Mouse (Mus musculus) heart, embryonic 11.5 days (tissue): ENCODE measurements around the gene Brap. TPM values are rescaled to one million over a fixed set of nuclear protein-coding genes. Genes with fewer than 3 reads are reported as not detected.

ENCODE experiments used
- ATAC-seq: fragments of 200-750 bp; cut with Nextera tagmentation; replicated peaks from 2 replicates; pipeline ENCODE4 v1.8.0; 2017; ENCODE audit warnings: moderate library complexity; ENCODE audit not compliant: insufficient number of reproducible peaks, low FRiP score, low TSS enrichment
- H3K27ac ChIP-seq: fragments of 300-500 bp; sonication (generic); 2 replicates; pipeline ENCODE4 v1.5.1; 2014; ENCODE audit warnings: mild to moderate bottlenecking, low read depth, low read length
- H3K27me3 ChIP-seq: fragments of 300-500 bp; sonication (generic); 2 replicates; pipeline ENCODE4 v1.6.1; 2014; ENCODE audit warnings: mild to moderate bottlenecking, low read length, mixed read lengths; ENCODE audit not compliant: control insufficient read depth, insufficient read depth
- H3K36me3 ChIP-seq: fragments of 300-500 bp; sonication (generic); 2 replicates; pipeline ENCODE4 v1.6.1; 2014; ENCODE audit warnings: mild to moderate bottlenecking, low read length, moderate library complexity, mixed read lengths; ENCODE audit not compliant: control insufficient read depth, insufficient read depth
- H3K4me1 ChIP-seq: fragments of 300-500 bp; sonication (generic); 2 replicates; pipeline ENCODE4 v1.6.1; 2014; ENCODE audit warnings: low read length; ENCODE audit not compliant: control insufficient read depth, insufficient read depth
- H3K4me2 ChIP-seq: fragments of 300-500 bp; sonication (generic); 2 replicates; pipeline ENCODE4 v1.6.1; 2014; ENCODE audit warnings: mild to moderate bottlenecking, moderate library complexity
- H3K4me3 ChIP-seq: fragments of 300-500 bp; sonication (generic); 2 replicates; pipeline ENCODE4 v1.5.1; 2014; ENCODE audit warnings: low read depth, low read length
- H3K9ac ChIP-seq: fragments of 300-500 bp; sonication (generic); 2 replicates; pipeline ENCODE4 v1.6.1; 2014; ENCODE audit warnings: mild to moderate bottlenecking, low read depth, low read length, moderate library complexity
- H3K9me3 ChIP-seq: fragments of 300-500 bp; sonication (generic); replicated peaks from 2 replicates; pipeline ENCODE4 v1.6.1; 2016; ENCODE audit warnings: low read length; ENCODE audit not compliant: control insufficient read depth
- WGBS: fragments of 180-500 bp; shearing (Covaris S2); extraction: QIAGEN DNeasy Blood & Tissue Kit; methylation state at CpG from one replicate; pipeline ENCODE4 v1.1.7; 2014; ENCODE audit not compliant: insufficient replicate concordance; 5-methylcytosine and 5-hydroxymethylcytosine counted together
- polyA plus RNA-seq: library from polyadenylated mRNA; unstranded; fragments of >200 nt; fragmentation: Nextera tagmentation; extraction: Ambion mirVana; gene quantifications from 2 replicates; pipeline ENCODE4 v1.2.1, GENCODE M21; 2014

The Brap gene
- polyA plus RNA-seq, 1 experiment from 2014 or later, result 23.9 TPM

DNA sequence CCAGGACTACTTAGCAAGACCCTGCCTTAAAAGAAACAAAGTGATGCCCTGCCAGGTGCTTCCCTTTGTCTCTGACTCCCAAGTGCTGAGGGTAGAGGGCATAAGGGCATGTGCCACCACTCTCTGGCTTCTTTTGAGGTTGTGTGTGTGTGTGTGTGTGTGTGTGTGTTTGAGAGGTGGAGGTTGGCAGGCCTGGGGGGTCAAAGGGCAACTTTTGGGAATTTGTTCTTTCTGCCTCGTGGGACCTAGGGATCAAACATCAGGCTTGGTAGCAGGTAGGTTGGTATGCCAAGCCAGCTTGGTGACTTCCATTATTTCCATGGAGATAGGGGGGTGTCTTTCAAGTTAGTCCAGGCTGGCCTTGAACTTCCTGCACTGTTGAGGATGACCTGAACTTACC, 43.0 kb downstream of the Brap start:
- ATAC-seq, result no peak
- WGBS, result 64% methylated on average over 1 of the region's 1 CpGs
- no peaks in the 10 kb centered on the region for H3K9me3 ChIP-seq
- no peaks in the 10 kb centered on the region for H3K27me3 ChIP-seq
- peaks cover 17% of the 10 kb centered on the region for H3K4me1 ChIP-seq
- H3K9ac ChIP-seq, result no peak overlapping the region
- H3K4me2 ChIP-seq, result no peak overlapping the region
- no peak overlapping the region for H3K4me3 ChIP-seq
- no peak overlapping the region for H3K27ac ChIP-seq
- no peaks in the 10 kb centered on the region for H3K36me3 ChIP-seq

DNA sequence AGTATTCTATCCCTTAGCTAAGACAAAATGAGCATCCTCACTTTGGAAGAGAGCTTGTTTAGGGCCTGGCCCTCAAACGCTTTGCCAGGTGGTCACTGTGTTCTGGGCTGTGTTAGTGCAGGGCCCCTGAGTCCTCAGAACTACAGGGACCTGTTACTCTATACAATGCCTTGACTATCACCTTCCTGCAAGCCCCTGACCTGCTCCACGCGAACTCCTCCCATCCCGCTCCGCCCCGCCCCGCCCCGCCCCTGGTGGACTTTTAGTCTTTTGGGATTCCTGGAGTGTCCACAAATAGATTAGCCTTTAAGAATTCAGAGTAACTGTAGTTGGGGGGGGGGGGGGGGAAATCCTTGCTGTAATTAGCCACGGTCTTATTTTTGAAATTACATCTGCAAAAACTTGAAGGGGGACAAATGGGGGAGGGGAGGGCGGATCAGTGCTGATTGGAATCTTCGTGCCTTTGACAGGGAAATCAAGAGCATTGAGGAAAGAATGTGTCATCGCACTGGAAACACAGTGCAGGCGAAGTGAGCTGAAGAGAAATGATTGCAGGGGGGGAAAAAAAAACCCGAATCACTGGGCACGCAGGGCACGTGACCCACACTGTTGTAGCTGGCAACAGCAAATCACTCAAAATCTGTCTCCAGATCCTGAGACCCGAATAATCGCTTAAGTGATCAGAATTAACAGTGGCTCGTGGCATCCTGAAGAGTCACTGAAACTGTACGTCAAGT, 44.3 kb downstream of the Brap start:
- H3K9ac ChIP-seq, result peak overlapping the region; percentile 55; the same call in 1 of the 2 replicates
- no peaks in the 10 kb centered on the region for H3K27me3 ChIP-seq
- H3K9me3 ChIP-seq, result no peaks in the 10 kb centered on the region
- no peaks in the 10 kb centered on the region for H3K36me3 ChIP-seq
- WGBS, result 7% methylated on average over 20 of the region's 20 CpGs
- H3K4me1 ChIP-seq, result peaks cover 17% of the 10 kb centered on the region
- ATAC-seq, result peak; percentile 64; the same call in 1 of the 2 replicates
- peak overlapping the region; percentile 63 for H3K4me2 ChIP-seq
- no peak overlapping the region for H3K27ac ChIP-seq
- peak overlapping the region; percentile 31 for H3K4me3 ChIP-seq

DNA sequence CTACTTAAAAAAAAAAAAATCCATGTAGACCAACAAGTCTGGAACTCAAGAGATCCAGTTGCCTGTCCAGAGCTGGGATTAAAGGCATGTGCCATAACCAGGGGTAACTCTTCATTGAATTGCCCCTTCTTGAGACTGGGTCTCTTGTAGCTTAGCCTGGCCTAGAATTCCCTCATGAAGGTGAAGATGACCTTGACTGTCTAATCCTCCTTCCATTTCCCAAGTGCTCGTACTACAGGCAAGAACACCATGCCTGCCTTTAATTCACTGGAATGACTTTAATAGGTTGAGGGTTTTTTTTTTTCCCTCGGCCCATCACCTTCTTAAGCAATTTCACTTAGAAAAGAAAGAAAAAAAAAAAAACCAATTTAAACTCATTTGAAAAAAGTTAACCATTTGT, 50.0 kb downstream of the Brap start:
- Histone ChIP-seq H3K4me1 (peaks cover 12% of the 10 kb centered on the region), H3K27ac (peak overlapping the region; percentile 99; the same call in 1 of the 2 replicates), H3K9me3 (no peaks in the 10 kb centered on the region), H3K4me3 (peak overlapping the region; percentile 99), H3K4me2 (peak overlapping the region; percentile 83), H3K36me3 (no peaks in the 10 kb centered on the region), H3K27me3 (no peaks in the 10 kb centered on the region), H3K9ac (no peak overlapping the region)
- 38% methylated on average over 2 of the region's 2 CpGs for WGBS
- ATAC-seq, result no peak

DNA sequence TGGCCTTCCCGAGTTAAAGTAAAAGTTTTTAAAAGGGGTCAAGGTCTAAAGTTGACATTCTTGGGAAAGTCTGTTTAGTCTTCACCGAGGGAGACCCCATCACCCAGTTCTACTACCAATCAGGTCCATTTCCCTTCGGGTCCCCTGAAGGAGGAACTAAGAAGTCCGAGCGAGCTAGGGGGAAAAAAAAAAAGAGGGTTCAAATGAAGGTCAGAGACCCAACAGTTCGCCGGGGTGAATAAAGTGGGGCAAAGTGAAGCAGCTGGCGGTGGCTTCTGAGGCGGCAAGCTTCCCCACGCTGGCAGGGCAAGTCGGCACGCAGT, 50.4 kb downstream of the Brap start:
- Histone ChIP-seq H3K27ac (peak overlapping the region; percentile 99), H3K4me3 (peak overlapping the region; percentile 99), H3K36me3 (no peaks in the 10 kb centered on the region), H3K9ac (peak overlapping the region; percentile 96), H3K4me1 (peaks cover 15% of the 10 kb centered on the region), H3K9me3 (no peaks in the 10 kb centered on the region), H3K4me2 (peak overlapping the region; percentile 83), H3K27me3 (no peaks in the 10 kb centered on the region)
- WGBS, result 1% methylated on average over 12 of the region's 12 CpGs
- no peak; the same call in 1 of the 2 replicates for ATAC-seq

DNA sequence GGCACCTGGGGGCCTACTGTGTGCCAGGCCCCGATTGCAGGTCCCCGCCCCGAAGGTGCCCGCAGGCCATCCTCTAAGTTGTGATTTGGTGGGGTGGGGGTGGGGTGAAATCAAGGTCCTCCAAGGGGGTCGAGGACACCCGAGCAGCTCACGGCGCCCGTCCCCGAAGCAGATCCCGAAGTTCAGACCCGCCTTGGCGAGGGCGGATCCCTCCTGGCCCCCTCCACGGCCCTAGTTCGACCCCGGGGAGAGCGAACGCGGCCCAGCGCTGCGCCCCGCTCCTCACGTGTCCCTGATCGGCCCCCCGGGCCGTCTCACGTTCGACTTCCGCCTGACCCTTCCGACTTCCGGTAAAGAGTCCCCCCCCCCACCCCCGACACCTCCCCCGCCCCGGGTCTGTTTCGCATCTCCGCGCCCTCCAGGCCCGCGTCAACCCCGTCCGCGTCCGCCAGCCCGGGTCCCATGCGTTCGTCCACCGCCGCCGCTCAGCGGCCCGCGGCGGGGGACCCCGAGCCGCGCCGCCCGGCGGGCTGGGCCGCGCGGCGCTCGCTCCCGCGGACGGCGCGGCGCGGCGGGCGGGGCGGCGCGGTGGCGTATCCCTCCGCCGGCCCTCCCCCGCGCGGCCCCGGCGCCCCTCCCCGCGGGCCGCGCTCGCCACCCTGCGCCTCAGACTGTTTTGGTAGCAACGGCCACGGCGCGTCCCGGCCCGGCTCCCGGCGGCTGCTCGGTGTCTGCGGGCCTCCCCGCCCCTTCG, 51.0 kb downstream of the Brap start, which contains the start of gene Atxn2:
TSS of gene Atxn2 (plus strand) at position 164 of the 754 bp plus-strand sequence.
- 0% methylated on average over 48 of the region's 103 CpGs for WGBS
- peak; percentile 75 for ATAC-seq

DNA sequence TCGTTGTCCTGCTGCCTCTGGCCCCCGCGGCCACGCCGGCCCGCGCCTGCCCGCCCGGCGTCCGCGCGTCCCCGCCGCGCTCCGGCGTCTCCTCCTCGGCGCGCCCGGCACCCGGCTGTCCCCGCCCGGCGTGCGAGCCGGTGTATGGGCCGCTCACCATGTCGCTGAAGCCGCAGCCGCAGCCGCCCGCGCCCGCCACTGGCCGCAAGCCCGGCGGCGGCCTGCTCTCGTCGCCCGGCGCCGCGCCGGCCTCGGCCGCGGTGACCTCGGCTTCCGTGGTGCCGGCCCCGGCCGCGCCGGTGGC, 51.5 kb downstream of the Brap start:
- ATAC-seq, result peak; percentile 58; the same call in 1 of the 2 replicates
- Histone ChIP-seq H3K9ac (peak overlapping the region; percentile 96), H3K4me2 (peak overlapping the region; percentile 83), H3K27me3 (no peaks in the 10 kb centered on the region), H3K36me3 (no peaks in the 10 kb centered on the region), H3K9me3 (no peaks in the 10 kb centered on the region), H3K4me3 (peak overlapping the region; percentile 99), H3K27ac (peak overlapping the region; percentile 99), H3K4me1 (peaks cover 15% of the 10 kb centered on the region)
- WGBS, result under 1% methylated on average over 42 of the region's 57 CpGs

More for the DNA sequence above, 51.0 kb downstream of the Brap start, which contains the start of gene Atxn2:
- peaks cover 15% of the 10 kb centered on the region for H3K4me1 ChIP-seq
- peak within 1 kb of the TSS; percentile 99 for H3K4me3 ChIP-seq
- H3K27ac ChIP-seq, result peak within 1 kb of the TSS; percentile 99
- H3K9me3 ChIP-seq, result no peaks in the 10 kb centered on the region
- peak within 1 kb of the TSS; percentile 83 for H3K4me2 ChIP-seq
- peak within 1 kb of the TSS; percentile 96 for H3K9ac ChIP-seq
- H3K27me3 ChIP-seq, result no peaks in the 10 kb centered on the region
- no peaks in the 10 kb centered on the region for H3K36me3 ChIP-seq

DNA sequence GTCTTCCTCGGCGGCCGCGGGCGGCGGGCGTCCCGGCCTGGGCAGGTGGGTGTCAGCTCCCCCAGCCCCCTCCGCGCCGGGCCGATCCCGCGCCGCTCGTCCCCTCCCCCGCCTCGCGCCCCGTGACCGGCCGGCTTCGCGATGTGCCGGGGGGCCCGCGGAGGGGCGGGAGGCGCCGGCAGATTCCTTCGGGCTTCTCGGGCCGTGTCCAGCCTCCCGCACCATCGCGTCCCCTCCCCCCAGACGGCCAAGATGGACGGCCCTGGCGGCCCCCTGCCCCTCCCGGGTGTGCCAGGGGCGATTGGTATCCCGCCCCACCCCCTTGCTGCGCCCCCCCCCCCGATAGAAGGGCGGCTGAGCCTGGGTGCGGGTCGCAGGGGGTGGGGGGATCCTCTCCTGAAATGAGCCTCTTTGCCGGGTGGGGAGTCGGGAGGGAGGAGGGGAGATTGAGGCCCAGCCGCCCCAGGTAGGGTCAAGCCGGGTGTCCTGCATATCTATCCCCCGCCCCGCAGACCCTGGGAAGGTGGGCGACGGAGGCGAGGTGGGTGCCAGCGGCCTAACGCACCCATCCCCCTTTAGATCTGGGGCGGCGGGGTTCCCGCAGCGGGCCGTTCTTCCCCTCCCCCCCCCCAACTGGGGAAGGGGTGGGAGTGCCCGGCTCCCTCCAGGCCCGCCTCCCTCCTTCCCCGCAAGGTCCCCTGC, 52.0 kb downstream of the Brap start:
- Histone ChIP-seq H3K4me3 (peak overlapping the region; percentile 99), H3K4me2 (peak overlapping the region; percentile 83), H3K36me3 (no peaks in the 10 kb centered on the region), H3K27me3 (no peaks in the 10 kb centered on the region), H3K9ac (peak overlapping the region; percentile 96), H3K4me1 (peaks cover 15% of the 10 kb centered on the region), H3K27ac (peak overlapping the region; percentile 99), H3K9me3 (no peaks in the 10 kb centered on the region)
- under 1% methylated on average over 40 of the region's 66 CpGs for WGBS
- peak; percentile 43 for ATAC-seq

DNA sequence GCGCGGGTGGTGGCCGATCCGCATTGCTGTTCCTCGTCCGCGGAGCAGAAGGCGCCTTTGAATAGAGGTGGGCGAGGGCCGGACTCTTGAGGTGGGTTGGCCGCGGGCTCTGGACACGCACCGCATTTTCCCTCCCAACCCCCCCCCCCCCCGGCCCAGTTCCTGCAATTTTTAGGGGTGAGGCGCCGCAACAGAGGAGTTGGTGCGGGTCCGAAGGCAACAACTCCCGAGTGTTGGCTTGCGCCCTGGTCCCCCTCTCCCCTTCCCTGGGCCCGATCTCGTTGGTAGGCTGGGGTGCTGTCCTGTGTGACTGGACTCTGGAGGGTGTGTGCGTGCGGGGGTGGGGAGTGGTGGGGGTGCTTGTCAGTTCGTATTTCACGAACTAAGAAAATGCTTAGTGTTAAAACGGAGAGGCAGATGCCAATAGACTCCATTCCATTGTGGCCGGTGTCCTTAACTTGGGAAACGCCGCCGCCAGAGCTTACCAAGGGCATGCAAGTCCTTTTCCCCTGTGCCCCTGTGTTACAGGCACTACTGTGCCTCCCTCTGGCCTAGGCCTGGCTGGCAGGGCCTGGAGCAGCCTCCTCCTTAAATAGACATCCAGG, 52.7 kb downstream of the Brap start:
- H3K27me3 ChIP-seq, result no peaks in the 10 kb centered on the region
- no peaks in the 10 kb centered on the region for H3K9me3 ChIP-seq
- H3K4me3 ChIP-seq, result peak overlapping the region; percentile 99
- peak overlapping the region; percentile 99 for H3K27ac ChIP-seq
- ATAC-seq, result no peak
- peaks cover 15% of the 10 kb centered on the region for H3K4me1 ChIP-seq
- under 1% methylated on average over 26 of the region's 32 CpGs for WGBS
- no peaks in the 10 kb centered on the region for H3K36me3 ChIP-seq
- peak overlapping the region; percentile 83 for H3K4me2 ChIP-seq
- H3K9ac ChIP-seq, result peak overlapping the region; percentile 96
